Mouse (Mus musculus) adrenal gland, postnatal 36 days (tissue): ENCODE results near the gene Ifi35. TPM values are rescaled to one million over a fixed set of nuclear protein-coding genes. Genes with fewer than 3 reads are reported as not detected.
"Not testable (repeated sequence)": the region's sequence is repeated elsewhere in the genome, so short reads cannot be mapped to it uniquely, and the experiment has no call there.

ENCODE experiments used
- DNase-seq, 2 experiments: peaks; one replicate each; pipeline ENCODE4 v3.0.0; 2021; ENCODE audit warnings: mixed read lengths in 1 of 2
- total RNA-seq, 2 experiments: library from RNA; stranded (reverse); gene quantifications; 2 replicates each; pipeline ENCODE4 v1.2.3; 2021

Ifi35 gene
- total RNA-seq, 2 experiments from 2014 or later = 39.1 to 41.8 TPM

GRCm38 (mm10) chr11:101446860-101447259 is 1.3 kb upstream of the Ifi35 start:
- not testable (repeated sequence) for DNase-seq

GRCm38 (mm10) chr11:101447786-101448185 is 421 bp upstream of the Ifi35 start:
- DNase-seq = no peak

- DNase-seq = peak in 1 of 2 experiments; percentile 25
Observed at GRCm38 (mm10) chr11:101448899-101449298, 692 bp downstream of the Ifi35 start.

- DNase-seq = not testable (repeated sequence)
Observed at GRCm38 (mm10) chr11:101449596-101449995, 1.4 kb downstream of the Ifi35 start.

- DNase-seq = peak in 1 of 2 experiments; percentile 27
Observed at GRCm38 (mm10) chr11:101450394-101450793, 2.2 kb downstream of the Ifi35 start.

GRCm38 (mm10) chr11:101451536-101451935 is 3.3 kb downstream of the Ifi35 start:
- DNase-seq = no peak

GRCm38 (mm10) chr11:101452093-101452774 is 4.0 kb downstream of the Ifi35 start:
- DNase-seq = no peak

GRCm38 (mm10) chr11:101454702-101455101 is 6.5 kb downstream of the Ifi35 start:
- DNase-seq = no peak

GRCm38 (mm10) chr11:101455627-101456026 is 7.4 kb downstream of the Ifi35 start:
- DNase-seq = no peak

- no peak for DNase-seq
Observed at GRCm38 (mm10) chr11:101457631-101458030, 9.4 kb downstream of the Ifi35 start.

GRCm38 (mm10) chr11:101458217-101458616 is 10.0 kb downstream of the Ifi35 start:
- no peak for DNase-seq

GRCm38 (mm10) chr11:101459716-101460115 is 11.5 kb downstream of the Ifi35 start:
- DNase-seq = peak; percentile 44 to 72

GRCm38 (mm10) chr11:101460321-101460720 is 12.1 kb downstream of the Ifi35 start:
- DNase-seq = no peak

- DNase-seq = no peak
Observed at GRCm38 (mm10) chr11:101462141-101462540, 13.9 kb downstream of the Ifi35 start.

GRCm38 (mm10) chr11:101462583-101463440 is 14.6 kb downstream of the Ifi35 start:
- DNase-seq = no peak

GRCm38 (mm10) chr11:101464211-101465100 is 16.2 kb downstream of the Ifi35 start, which contains the start of gene Rnd2:
TSS of gene Rnd2 (plus strand) at chr11:101464999.
- peak; percentile 55 to 57 for DNase-seq

- DNase-seq = peak; percentile 70 to 84
Observed at GRCm38 (mm10) chr11:101465101-101465868, 17.1 kb downstream of the Ifi35 start.

GRCm38 (mm10) chr11:101465869-101466551 is 17.8 kb downstream of the Ifi35 start, which contains the start of gene Vat1:
TSS of gene Vat1 (minus strand) at chr11:101466230.
- DNase-seq = peak; percentile 83 to 91

- not testable (repeated sequence) for DNase-seq
Observed at GRCm38 (mm10) chr11:101466552-101466950, 18.3 kb downstream of the Ifi35 start.

- DNase-seq = peak; percentile 76 to 87
Observed at GRCm38 (mm10) chr11:101467477-101468262, 19.5 kb downstream of the Ifi35 start.
